Mouse (Mus musculus) forebrain, embryonic 15.5 days (tissue): ENCODE data around the gene Slc22a23. TPM values are rescaled to one million over a fixed set of nuclear protein-coding genes. Genes with fewer than 3 reads are reported as not detected.

Experiments used
- ATAC-seq: fragments of 200-750 bp; cut with Nextera tagmentation; replicated peaks from 2 replicates; pipeline ENCODE4 v1.8.0; 2017; ENCODE audit warnings: mild to moderate bottlenecking, moderate TSS enrichment, moderate library complexity
- H3K27ac ChIP-seq: fragments of 300-500 bp; sonication (generic); replicated peaks from 2 replicates; pipeline ENCODE4 v1.5.1; 2015; ENCODE audit warnings: mild to moderate bottlenecking, inconsistent platforms
- H3K27me3 ChIP-seq: fragments of 300-500 bp; sonication (generic); 2 replicates; pipeline ENCODE4 v1.6.1; 2015; ENCODE audit warnings: inconsistent platforms
- H3K36me3 ChIP-seq: fragments of 300-500 bp; sonication (generic); 2 replicates; pipeline ENCODE4 v1.6.1; 2015; ENCODE audit warnings: mild to moderate bottlenecking, inconsistent platforms
- H3K4me1 ChIP-seq: fragments of 300-500 bp; sonication (generic); 2 replicates; pipeline ENCODE4 v1.6.1; 2015; ENCODE audit warnings: inconsistent platforms
- H3K4me2 ChIP-seq: fragments of 300-500 bp; sonication (generic); replicated peaks from 2 replicates; pipeline ENCODE4 v1.6.1; 2015; ENCODE audit warnings: mild to moderate bottlenecking, inconsistent platforms
- H3K4me3 ChIP-seq: fragments of 300-500 bp; sonication (generic); 2 replicates; pipeline ENCODE4 v1.5.1; 2015; ENCODE audit warnings: mild to moderate bottlenecking, inconsistent platforms
- H3K9ac ChIP-seq: fragments of 300-500 bp; sonication (generic); replicated peaks from 2 replicates; pipeline ENCODE4 v1.6.1; 2015; ENCODE audit warnings: mild to moderate bottlenecking, inconsistent platforms
- H3K9me3 ChIP-seq: fragments of 300-500 bp; sonication (generic); 2 replicates; pipeline ENCODE4 v1.6.1; 2016; ENCODE audit warnings: inconsistent platforms
- WGBS: fragments of 180-500 bp; shearing (Covaris S2); methylation state at CpG from one replicate; pipeline ENCODE4 v1.1.7; 2015; ENCODE audit warnings: mixed read lengths; 5-methylcytosine and 5-hydroxymethylcytosine counted together
- polyA plus RNA-seq: library from polyadenylated mRNA; unstranded; fragments of >200 nt; fragmentation: Nextera tagmentation; extraction: Ambion mirVana; gene quantifications from 2 replicates; pipeline ENCODE4 v1.2.1, GENCODE M21; 2015

The Slc22a23 gene
- polyA plus RNA-seq, 1 experiment from 2014 or later, result 11.3 TPM

- ATAC-seq, result no peak
- WGBS, result 90% methylated on average over 2 of the region's 2 CpGs
Observed at GRCm38 (mm10) chr13:34334847-34335246, 10.1 kb downstream of the Slc22a23 start.

GRCm38 (mm10) chr13:34332762-34333161 lies 12.2 kb downstream of the Slc22a23 start:
- Histone ChIP-seq H3K36me3 (no peaks in the 10 kb centered on the region), H3K4me2 (no peak overlapping the region), H3K27ac (no peak overlapping the region), H3K9me3 (no peaks in the 10 kb centered on the region), H3K27me3 (no peaks in the 10 kb centered on the region), H3K4me3 (no peak overlapping the region), H3K4me1 (no peaks in the 10 kb centered on the region), H3K9ac (no peak overlapping the region)
- WGBS, result 68% methylated on average over 7 of the region's 7 CpGs
- no peak for ATAC-seq

More at GRCm38 (mm10) chr13:34334847-34335246, 10.1 kb downstream of the Slc22a23 start:
- Histone ChIP-seq H3K9ac (no peak overlapping the region), H3K4me2 (no peak overlapping the region), H3K27me3 (no peaks in the 10 kb centered on the region), H3K9me3 (no peaks in the 10 kb centered on the region), H3K4me3 (no peak overlapping the region), H3K4me1 (peaks cover 2% of the 10 kb centered on the region), H3K27ac (no peak overlapping the region), H3K36me3 (no peaks in the 10 kb centered on the region)

GRCm38 (mm10) chr13:34331399-34332186 lies 13.4 kb downstream of the Slc22a23 start:
- no peak for ATAC-seq
- Histone ChIP-seq H3K4me1 (no peaks in the 10 kb centered on the region), H3K27ac (no peak overlapping the region), H3K9ac (no peak overlapping the region), H3K27me3 (no peaks in the 10 kb centered on the region), H3K4me3 (no peak overlapping the region), H3K4me2 (no peak overlapping the region), H3K36me3 (no peaks in the 10 kb centered on the region), H3K9me3 (no peaks in the 10 kb centered on the region)
- WGBS, result 86% methylated on average over 7 of the region's 7 CpGs

GRCm38 (mm10) chr13:34329589-34329988 lies 15.4 kb downstream of the Slc22a23 start:
- Histone ChIP-seq H3K4me3 (no peak overlapping the region), H3K4me1 (no peaks in the 10 kb centered on the region), H3K9ac (no peak overlapping the region), H3K4me2 (no peak overlapping the region), H3K27ac (no peak overlapping the region), H3K27me3 (no peaks in the 10 kb centered on the region), H3K9me3 (no peaks in the 10 kb centered on the region), H3K36me3 (no peaks in the 10 kb centered on the region)
- WGBS, result 95% methylated on average over 4 of the region's 4 CpGs
- ATAC-seq, result no peak; the same call in 1 of the 2 replicates

GRCm38 (mm10) chr13:34326992-34327391 lies 18.0 kb downstream of the Slc22a23 start:
- H3K27me3 ChIP-seq, result no peaks in the 10 kb centered on the region
- no peak overlapping the region for H3K27ac ChIP-seq
- H3K36me3 ChIP-seq, result no peaks in the 10 kb centered on the region
- 100% methylated on average over 1 of the region's 1 CpGs for WGBS
- H3K4me3 ChIP-seq, result no peak overlapping the region
- H3K9ac ChIP-seq, result no peak overlapping the region
- ATAC-seq, result no peak
- no peaks in the 10 kb centered on the region for H3K9me3 ChIP-seq
- H3K4me1 ChIP-seq, result no peaks in the 10 kb centered on the region
- no peak overlapping the region for H3K4me2 ChIP-seq

GRCm38 (mm10) chr13:34323361-34323760 lies 21.6 kb downstream of the Slc22a23 start:
- H3K4me1 ChIP-seq, result no peaks in the 10 kb centered on the region
- H3K9me3 ChIP-seq, result no peaks in the 10 kb centered on the region
- no peak overlapping the region for H3K9ac ChIP-seq
- H3K27ac ChIP-seq, result no peak overlapping the region
- H3K4me2 ChIP-seq, result no peak overlapping the region
- no peaks in the 10 kb centered on the region for H3K36me3 ChIP-seq
- no peak for ATAC-seq
- H3K4me3 ChIP-seq, result no peak overlapping the region
- no peaks in the 10 kb centered on the region for H3K27me3 ChIP-seq
- 89% methylated on average over 2 of the region's 2 CpGs for WGBS

- no peak overlapping the region for H3K27ac ChIP-seq
- no peaks in the 10 kb centered on the region for H3K36me3 ChIP-seq
- H3K4me3 ChIP-seq, result no peak overlapping the region
- ATAC-seq, result no peak
- H3K9me3 ChIP-seq, result no peaks in the 10 kb centered on the region
- no peaks in the 10 kb centered on the region for H3K27me3 ChIP-seq
- no peaks in the 10 kb centered on the region for H3K4me1 ChIP-seq
- no peak overlapping the region for H3K4me2 ChIP-seq
- H3K9ac ChIP-seq, result no peak overlapping the region
- WGBS, result 94% methylated on average over 4 of the region's 4 CpGs
Observed at GRCm38 (mm10) chr13:34320482-34320881, 24.5 kb downstream of the Slc22a23 start.

GRCm38 (mm10) chr13:34317051-34317450 lies 27.9 kb downstream of the Slc22a23 start:
- H3K9ac ChIP-seq, result no peak overlapping the region
- no peak overlapping the region for H3K27ac ChIP-seq
- no peaks in the 10 kb centered on the region for H3K9me3 ChIP-seq
- no peak overlapping the region for H3K4me3 ChIP-seq
- peak; percentile 51; the same call in 1 of the 2 replicates for ATAC-seq
- WGBS, result 90% methylated on average over 4 of the region's 4 CpGs
- no peaks in the 10 kb centered on the region for H3K27me3 ChIP-seq
- no peaks in the 10 kb centered on the region for H3K36me3 ChIP-seq
- peaks cover 10% of the 10 kb centered on the region for H3K4me1 ChIP-seq
- H3K4me2 ChIP-seq, result no peak overlapping the region

GRCm38 (mm10) chr13:34316511-34316910 lies 28.5 kb downstream of the Slc22a23 start:
- Histone ChIP-seq H3K4me2 (no peak overlapping the region), H3K36me3 (no peaks in the 10 kb centered on the region), H3K9ac (no peak overlapping the region), H3K4me1 (peaks cover 10% of the 10 kb centered on the region), H3K9me3 (no peaks in the 10 kb centered on the region), H3K27me3 (no peaks in the 10 kb centered on the region), H3K27ac (no peak overlapping the region), H3K4me3 (no peak overlapping the region)
- no peak for ATAC-seq
- WGBS, result 87% methylated on average over 6 of the region's 6 CpGs

- no peaks in the 10 kb centered on the region for H3K9me3 ChIP-seq
- H3K4me1 ChIP-seq, result peaks cover 10% of the 10 kb centered on the region
- H3K36me3 ChIP-seq, result no peaks in the 10 kb centered on the region
- ATAC-seq, result peak; percentile 35; the same call in 1 of the 2 replicates
- H3K4me2 ChIP-seq, result no peak overlapping the region
- no peak overlapping the region for H3K4me3 ChIP-seq
- H3K9ac ChIP-seq, result no peak overlapping the region
- peak overlapping the region; percentile 67 for H3K27ac ChIP-seq
- H3K27me3 ChIP-seq, result no peaks in the 10 kb centered on the region
- WGBS, result 13% methylated on average over 4 of the region's 4 CpGs
Observed at GRCm38 (mm10) chr13:34313033-34313491, 31.9 kb downstream of the Slc22a23 start.

GRCm38 (mm10) chr13:34312346-34313002 lies 32.5 kb downstream of the Slc22a23 start:
- Histone ChIP-seq H3K27ac (peak overlapping the region; percentile 67), H3K4me2 (no peak overlapping the region), H3K36me3 (no peaks in the 10 kb centered on the region), H3K27me3 (no peaks in the 10 kb centered on the region), H3K4me1 (peaks cover 10% of the 10 kb centered on the region), H3K4me3 (no peak overlapping the region), H3K9me3 (no peaks in the 10 kb centered on the region), H3K9ac (no peak overlapping the region)
- ATAC-seq, result no peak
- WGBS, result 80% methylated on average over 2 of the region's 2 CpGs

GRCm38 (mm10) chr13:34311593-34311992 lies 33.4 kb downstream of the Slc22a23 start:
- H3K9me3 ChIP-seq, result no peaks in the 10 kb centered on the region
- peaks cover 10% of the 10 kb centered on the region for H3K4me1 ChIP-seq
- no peaks in the 10 kb centered on the region for H3K36me3 ChIP-seq
- H3K4me3 ChIP-seq, result no peak overlapping the region
- no peak overlapping the region for H3K9ac ChIP-seq
- WGBS, result 80% methylated on average over 2 of the region's 2 CpGs
- no peak overlapping the region for H3K4me2 ChIP-seq
- ATAC-seq, result no peak
- H3K27ac ChIP-seq, result no peak overlapping the region
- no peaks in the 10 kb centered on the region for H3K27me3 ChIP-seq
